Mouse (Mus musculus) limb, embryonic 11.5 days (tissue): Measurements from ENCODE around the gene Pcare. TPM values are rescaled to one million over a fixed set of nuclear protein-coding genes. Genes with fewer than 3 reads are reported as not detected.

Experiments used
- ATAC-seq: fragments of 200-750 bp; cut with Nextera tagmentation; 2 replicates; pipeline ENCODE4 v1.8.0; 2017; ENCODE audit warnings: low read depth; ENCODE audit not compliant: insufficient number of reproducible peaks, low FRiP score, low TSS enrichment
- DNase-seq: peaks from one replicate; pipeline ENCODE4 v3.0.0-alpha.2; 2015; ENCODE audit warnings: low spot score
- H3K27ac ChIP-seq: fragments of 300-500 bp; sonication (generic); replicated peaks from 2 replicates; pipeline ENCODE4 v1.5.1; 2014; ENCODE audit warnings: low read depth, mild to moderate bottlenecking, low read length
- H3K27me3 ChIP-seq: fragments of 300-500 bp; sonication (generic); 2 replicates; pipeline ENCODE4 v1.6.1; 2014; ENCODE audit warnings: mild to moderate bottlenecking, low read length, mixed read lengths; ENCODE audit not compliant: control insufficient read depth, insufficient read depth
- H3K36me3 ChIP-seq: fragments of 300-500 bp; sonication (generic); 2 replicates; pipeline ENCODE4 v1.6.1; 2014; ENCODE audit warnings: mild to moderate bottlenecking, low read length, moderate library complexity, mixed read lengths; ENCODE audit not compliant: control insufficient read depth, insufficient read depth
- H3K4me1 ChIP-seq: fragments of 300-500 bp; sonication (generic); 2 replicates; pipeline ENCODE4 v1.6.1; 2014; ENCODE audit warnings: low read length, mixed read lengths; ENCODE audit not compliant: control insufficient read depth, insufficient read depth
- H3K4me2 ChIP-seq: fragments of 300-500 bp; sonication (generic); 2 replicates; pipeline ENCODE4 v1.6.1; 2014; ENCODE audit warnings: low read depth, mild to moderate bottlenecking, moderate library complexity; ENCODE audit not compliant: severe bottlenecking
- H3K4me3 ChIP-seq: fragments of 300-500 bp; sonication (generic); 2 replicates; pipeline ENCODE4 v1.5.1; 2014; ENCODE audit warnings: low read depth, low read length
- H3K9ac ChIP-seq: fragments of 300-500 bp; sonication (generic); 2 replicates; pipeline ENCODE4 v1.6.1; 2014; ENCODE audit warnings: mild to moderate bottlenecking, low read length
- H3K9me3 ChIP-seq: fragments of 300-500 bp; sonication (generic); 2 replicates; pipeline ENCODE4 v1.6.1; 2016; ENCODE audit warnings: low read length; ENCODE audit not compliant: control insufficient read depth
- WGBS: fragments of 180-500 bp; shearing (Covaris S2); extraction: QIAGEN DNeasy Blood & Tissue Kit; methylation state at CpG from one replicate; pipeline ENCODE4 v1.1.7; 2014; 5-methylcytosine and 5-hydroxymethylcytosine counted together
- polyA plus RNA-seq: library from polyadenylated mRNA; unstranded; fragments of >200 nt; fragmentation: Nextera tagmentation; extraction: Ambion mirVana; gene quantifications from 2 replicates; pipeline ENCODE4 v1.2.1, GENCODE M21; 2014

Gene Pcare
- polyA plus RNA-seq, 1 experiment from 2014 or later: not detected

DNA sequence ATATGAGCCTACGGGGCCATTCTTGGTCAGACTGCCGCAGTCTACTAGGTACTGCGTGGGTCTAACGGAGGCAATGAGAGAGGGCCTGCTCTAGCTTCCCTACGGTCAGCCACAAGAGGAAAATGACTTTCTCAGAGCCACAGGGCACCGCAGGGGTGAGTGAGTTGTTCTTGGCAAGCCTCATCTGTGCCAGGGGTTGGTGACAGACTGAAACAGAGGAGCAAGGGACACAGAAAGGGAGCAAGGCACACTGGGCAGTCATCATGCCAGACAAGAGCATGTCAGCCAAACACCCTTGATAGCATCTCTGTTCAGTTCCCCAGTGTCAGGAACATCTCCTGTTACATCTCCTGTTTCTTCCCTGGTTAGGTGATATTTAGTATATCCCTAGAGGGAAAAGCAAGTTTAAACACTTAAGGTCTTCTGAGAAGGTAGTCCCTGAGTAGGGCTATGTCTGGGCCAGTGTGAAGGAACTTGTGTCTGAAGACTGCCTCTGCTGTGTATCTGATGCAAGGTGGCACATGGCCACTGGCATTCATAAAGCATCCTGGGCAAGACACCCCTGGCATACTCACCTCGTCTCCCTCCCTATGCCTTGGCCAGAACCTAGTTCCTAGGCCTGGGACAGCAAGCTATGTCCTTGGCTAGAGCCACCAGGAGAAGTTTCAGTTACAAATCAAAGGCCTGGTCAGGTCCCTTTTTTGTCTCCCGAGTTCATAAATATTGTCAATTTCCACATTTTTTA, 34.6 kb downstream of the Pcare start:
- no peak for DNase-seq
- no peaks in the 10 kb centered on the region for H3K4me1 ChIP-seq
- no peaks in the 10 kb centered on the region for H3K27me3 ChIP-seq
- H3K4me3 ChIP-seq: no peak overlapping the region
- no peak overlapping the region for H3K9ac ChIP-seq
- 88% methylated on average over 8 of the region's 8 CpGs for WGBS
- H3K27ac ChIP-seq: no peak overlapping the region
- no peak overlapping the region for H3K4me2 ChIP-seq
- H3K36me3 ChIP-seq: no peaks in the 10 kb centered on the region
- ATAC-seq: no peak
- no peaks in the 10 kb centered on the region for H3K9me3 ChIP-seq

- Histone ChIP-seq H3K4me3 (no peak overlapping the region), H3K9ac (no peak overlapping the region), H3K27me3 (no peaks in the 10 kb centered on the region), H3K27ac (no peak overlapping the region), H3K4me1 (no peaks in the 10 kb centered on the region), H3K36me3 (no peaks in the 10 kb centered on the region), H3K9me3 (no peaks in the 10 kb centered on the region), H3K4me2 (no peak overlapping the region)
- whole genome bisulfite sequencing: 76% methylated on average over 3 of the region's 3 CpGs
- DNase-seq (no peak), ATAC-seq (no peak)
Observed at GRCm38 (mm10) chr17:71715034-71715433, 37.7 kb downstream of the Pcare start.

DNA sequence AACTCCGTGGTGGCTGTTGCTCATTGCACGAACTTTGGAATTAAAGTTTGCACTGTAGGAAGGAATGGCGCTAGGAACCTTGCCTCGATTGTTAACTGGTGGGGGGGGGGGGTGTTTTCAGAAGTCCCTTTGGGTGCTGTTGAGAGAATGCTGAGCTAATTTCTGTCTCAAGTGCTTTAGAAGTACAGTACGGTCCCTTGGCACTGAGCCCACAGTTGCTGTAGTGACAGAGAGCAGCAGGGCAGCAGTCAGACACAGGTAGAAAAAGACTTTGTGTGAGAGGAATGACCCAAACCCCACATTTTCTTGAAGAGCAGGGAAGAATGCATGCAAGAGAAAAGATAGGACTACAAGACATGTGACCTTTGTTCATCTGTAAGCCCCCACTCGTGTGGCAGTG, 40.4 kb downstream of the Pcare start:
- no peaks in the 10 kb centered on the region for H3K4me1 ChIP-seq
- no peak overlapping the region for H3K27ac ChIP-seq
- DNase-seq (no peak), ATAC-seq (no peak)
- WGBS: 85% methylated on average over 6 of the region's 6 CpGs
- no peaks in the 10 kb centered on the region for H3K9me3 ChIP-seq
- no peaks in the 10 kb centered on the region for H3K36me3 ChIP-seq
- no peak overlapping the region for H3K4me3 ChIP-seq
- no peaks in the 10 kb centered on the region for H3K27me3 ChIP-seq
- H3K9ac ChIP-seq: no peak overlapping the region
- no peak overlapping the region for H3K4me2 ChIP-seq

GRCm38 (mm10) chr17:71707715-71708114, 45.0 kb downstream of the Pcare start:
- H3K4me2 ChIP-seq: no peak overlapping the region
- no peak overlapping the region for H3K4me3 ChIP-seq
- no peaks in the 10 kb centered on the region for H3K36me3 ChIP-seq
- no peaks in the 10 kb centered on the region for H3K9me3 ChIP-seq
- 71% methylated on average over 4 of the region's 4 CpGs for WGBS
- DNase-seq (no peak), ATAC-seq (no peak)
- H3K4me1 ChIP-seq: no peaks in the 10 kb centered on the region
- no peak overlapping the region for H3K9ac ChIP-seq
- no peaks in the 10 kb centered on the region for H3K27me3 ChIP-seq
- H3K27ac ChIP-seq: no peak overlapping the region

DNA sequence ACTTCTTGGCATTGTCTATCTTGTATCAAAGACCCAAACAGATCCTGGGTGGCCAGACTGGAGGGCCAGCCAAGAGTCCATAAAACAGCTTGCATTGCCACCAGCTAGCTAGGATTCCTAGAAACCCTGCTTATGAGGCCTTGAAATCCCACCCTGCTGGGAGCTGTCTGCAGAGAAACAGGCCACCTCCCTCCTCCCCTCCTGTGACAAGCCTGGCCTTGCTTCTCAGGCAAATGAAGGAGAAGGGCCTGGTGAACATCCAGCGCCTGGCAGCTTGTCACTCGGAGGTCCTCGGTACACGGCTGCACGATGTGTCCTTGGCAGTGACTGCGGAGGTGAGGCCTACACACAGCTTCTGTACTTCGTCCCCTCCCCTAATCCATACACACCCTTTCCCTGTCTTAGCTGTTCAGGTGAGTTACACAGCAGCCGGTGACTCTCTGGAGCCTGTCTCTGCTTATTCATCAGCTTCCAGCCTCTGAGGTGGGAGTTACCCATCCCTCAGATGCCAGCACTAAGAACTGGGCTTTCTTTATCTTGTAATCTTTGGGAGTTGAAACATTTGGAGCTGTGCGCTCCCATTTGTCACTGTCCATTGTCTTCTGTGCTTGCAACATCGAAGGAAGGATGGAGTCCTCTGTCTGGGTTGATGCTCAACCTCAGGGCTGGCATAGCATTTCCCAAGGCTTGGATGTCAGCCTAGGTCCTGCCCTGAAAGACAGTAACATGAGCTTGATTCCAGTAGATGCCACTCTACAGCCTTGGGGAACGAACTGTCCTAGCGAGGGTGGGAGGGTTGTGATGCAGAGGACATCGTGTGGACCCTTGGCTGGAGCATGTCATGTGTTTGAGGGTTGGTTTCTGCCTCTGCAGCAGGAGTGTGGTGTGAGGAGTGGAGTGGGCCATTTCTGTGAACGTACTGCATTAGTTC, 46.9 kb downstream of the Pcare start:
- WGBS: 83% methylated on average over 14 of the region's 14 CpGs
- no peaks in the 10 kb centered on the region for H3K27me3 ChIP-seq
- no peak overlapping the region for H3K9ac ChIP-seq
- H3K4me1 ChIP-seq: no peaks in the 10 kb centered on the region
- no peak overlapping the region for H3K4me3 ChIP-seq
- DNase-seq (no peak), ATAC-seq (no peak)
- H3K36me3 ChIP-seq: no peaks in the 10 kb centered on the region
- no peaks in the 10 kb centered on the region for H3K9me3 ChIP-seq
- no peak overlapping the region for H3K4me2 ChIP-seq
- H3K27ac ChIP-seq: no peak overlapping the region

DNA sequence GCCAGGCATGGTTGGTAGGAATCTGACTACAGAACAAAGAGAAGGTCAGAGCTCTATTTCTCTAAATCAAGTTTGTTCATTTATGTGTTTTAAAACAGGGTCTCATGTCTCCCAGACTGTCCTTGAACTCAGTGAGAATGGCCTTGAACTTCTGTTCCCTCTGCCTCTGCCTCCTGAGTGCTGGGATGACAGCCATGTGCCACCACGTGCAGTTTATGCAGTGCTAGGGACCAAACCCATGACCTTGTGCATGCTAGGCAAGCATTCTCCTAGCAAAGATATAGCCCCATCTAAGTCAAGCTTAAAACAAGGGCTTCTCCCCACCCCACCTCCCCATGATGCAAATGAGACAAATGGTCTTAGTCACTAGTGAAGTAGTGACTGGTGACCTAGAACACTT, 47.6 kb downstream of the Pcare start:
- 90% methylated on average over 1 of the region's 1 CpGs for WGBS
- no peak overlapping the region for H3K4me2 ChIP-seq

DNA sequence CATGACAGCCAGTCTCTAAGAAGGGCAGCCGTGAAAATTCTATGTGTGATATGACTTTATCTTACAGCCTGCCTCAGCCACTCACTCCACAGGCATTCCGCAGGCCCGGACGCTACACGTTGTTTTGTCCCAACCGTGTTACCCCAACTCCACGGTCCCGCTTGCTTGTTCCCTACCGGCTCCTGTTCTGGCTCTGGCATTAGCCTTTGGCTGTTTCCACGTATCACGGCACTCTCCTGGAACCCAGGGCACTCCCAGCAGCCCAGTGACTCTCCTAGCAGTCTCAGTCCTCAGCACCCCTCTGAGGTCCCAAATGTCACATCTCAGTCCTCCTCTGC, 54.1 kb downstream of the Pcare start:
- Histone ChIP-seq H3K9ac (no peak overlapping the region), H3K4me2 (no peak overlapping the region), H3K27me3 (no peaks in the 10 kb centered on the region), H3K36me3 (no peaks in the 10 kb centered on the region), H3K27ac (no peak overlapping the region), H3K4me3 (no peak overlapping the region), H3K9me3 (no peaks in the 10 kb centered on the region), H3K4me1 (no peaks in the 10 kb centered on the region)
- DNase-seq (no peak), ATAC-seq (no peak)
- 91% methylated on average over 11 of the region's 11 CpGs for WGBS

More for the DNA sequence above, 47.6 kb downstream of the Pcare start:
- Histone ChIP-seq H3K36me3 (no peaks in the 10 kb centered on the region), H3K4me3 (no peak overlapping the region), H3K27me3 (no peaks in the 10 kb centered on the region), H3K27ac (no peak overlapping the region), H3K9me3 (no peaks in the 10 kb centered on the region), H3K9ac (no peak overlapping the region), H3K4me1 (no peaks in the 10 kb centered on the region)
- DNase-seq: no peak
- no peak for ATAC-seq

DNA sequence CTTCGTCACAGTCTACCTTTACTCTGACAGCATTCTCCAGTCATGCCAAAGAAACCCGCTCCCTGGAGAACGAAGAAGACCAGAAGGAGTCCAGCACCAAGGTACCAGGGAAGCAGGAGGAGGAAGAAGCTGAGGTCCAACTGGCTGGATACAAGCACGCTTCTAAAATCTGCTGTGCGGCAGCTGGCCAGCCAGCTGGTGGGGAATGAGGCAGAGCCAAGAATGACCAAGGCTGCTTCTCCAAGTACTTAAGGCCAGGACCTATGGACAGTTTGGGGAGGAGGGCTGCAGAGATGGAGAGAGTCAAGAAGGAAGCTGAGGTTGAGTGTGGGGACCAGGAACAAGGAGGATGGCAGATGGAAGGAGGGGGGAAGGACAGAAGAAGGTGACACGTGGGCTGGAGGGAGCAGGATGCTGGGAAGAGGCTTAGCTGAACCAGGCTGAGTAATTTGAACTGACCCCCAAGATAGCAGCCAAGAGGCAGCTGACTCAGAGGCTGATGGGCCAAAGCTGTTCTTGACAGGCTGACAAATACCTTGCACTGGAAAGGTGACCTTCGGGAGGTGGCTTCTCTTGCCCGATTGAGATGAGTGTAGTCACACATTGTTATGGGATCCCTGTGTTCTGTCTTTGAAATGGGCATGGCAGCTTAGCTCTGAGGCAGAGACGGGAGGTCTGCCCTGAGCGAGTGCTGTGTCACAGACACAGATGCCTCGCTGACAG, 54.6 kb downstream of the Pcare start:
- Histone ChIP-seq H3K9me3 (no peaks in the 10 kb centered on the region), H3K27me3 (no peaks in the 10 kb centered on the region), H3K36me3 (no peaks in the 10 kb centered on the region), H3K27ac (no peak overlapping the region), H3K4me1 (no peaks in the 10 kb centered on the region), H3K4me3 (no peak overlapping the region), H3K4me2 (no peak overlapping the region), H3K9ac (no peak overlapping the region)
- WGBS: 83% methylated on average over 11 of the region's 11 CpGs
- DNase-seq: no peak
- ATAC-seq: no peak
